Mouse (Mus musculus): Measurements from ENCODE around the gene Sgsm3. TPM values are rescaled to one million over a fixed set of nuclear protein-coding genes. Genes with fewer than 3 reads are reported as not detected.
A peak's percentile ranks its signal among the peaks of the same experiment; 100 is the strongest.

Sgsm3 gene
- polyA plus RNA-seq, 1 experiment: not detected

GRCm38 (mm10) chr15:81027378-81028173 lies 50.0 kb downstream of the Sgsm3 start:
- 18% methylated on average over 8 of the region's 8 CpGs for WGBS
- H3K27ac ChIP-seq (ENCODE audit: insufficient read depth, low read depth, low read length): 0 out of 2 replicates have a peak overlapping the region, but pooled peaks have one; percentile 38
- TF ChIP-seq POLR2A (IDR thresholded peaks at IDR 0.05; ENCODE audit: insufficient read depth, low read depth, low read length) (no peak), CTCF (IDR thresholded peaks at IDR 0.05; ENCODE audit: insufficient read depth, low read depth, low read length) (peak; percentile 49)
- peaks cover 23% of the 10 kb centered on the region for H3K4me1 ChIP-seq (ENCODE audit: control insufficient read depth, insufficient read depth, low read length)
- H3K4me3 ChIP-seq (ENCODE audit: insufficient read depth, low read depth, low read length): no peak overlapping the region

- no peak overlapping the region for H3K27ac ChIP-seq (ENCODE audit: insufficient read depth, low read depth, low read length)
- no peak overlapping the region for H3K4me3 ChIP-seq (ENCODE audit: insufficient read depth, low read depth, low read length)
- 71% methylated on average over 10 of the region's 10 CpGs for WGBS
- H3K4me1 ChIP-seq (ENCODE audit: control insufficient read depth, insufficient read depth, low read length): peaks cover 43% of the 10 kb centered on the region
- TF ChIP-seq POLR2A (IDR thresholded peaks at IDR 0.05; ENCODE audit: insufficient read depth, low read depth, low read length): no peak
- no peak for TF ChIP-seq CTCF (IDR thresholded peaks at IDR 0.05; ENCODE audit: insufficient read depth, low read depth, low read length)
Measured at GRCm38 (mm10) chr15:81030891-81031425, 53.4 kb downstream of the Sgsm3 start.

GRCm38 (mm10) chr15:81031611-81032010 lies 54.0 kb downstream of the Sgsm3 start:
- H3K27ac ChIP-seq (ENCODE audit: insufficient read depth, low read depth, low read length): no peak overlapping the region
- peaks cover 37% of the 10 kb centered on the region for H3K4me1 ChIP-seq (ENCODE audit: control insufficient read depth, insufficient read depth, low read length)
- TF ChIP-seq CTCF (IDR thresholded peaks at IDR 0.05; ENCODE audit: insufficient read depth, low read depth, low read length) (no peak), POLR2A (IDR thresholded peaks at IDR 0.05; ENCODE audit: insufficient read depth, low read depth, low read length) (no peak)
- no peak overlapping the region for H3K4me3 ChIP-seq (ENCODE audit: insufficient read depth, low read depth, low read length)
- 86% methylated on average over 4 of the region's 4 CpGs for WGBS

GRCm38 (mm10) chr15:81032941-81033629 lies 55.5 kb downstream of the Sgsm3 start:
- WGBS: 37% methylated on average over 9 of the region's 9 CpGs
- Histone ChIP-seq H3K4me3 (ENCODE audit: insufficient read depth, low read depth, low read length) (no peak overlapping the region), H3K4me1 (ENCODE audit: control insufficient read depth, insufficient read depth, low read length) (peaks cover 24% of the 10 kb centered on the region), H3K27ac (ENCODE audit: insufficient read depth, low read depth, low read length) (no peak overlapping the region)
- TF ChIP-seq CTCF (IDR thresholded peaks at IDR 0.05; ENCODE audit: insufficient read depth, low read depth, low read length): no peak
- TF ChIP-seq POLR2A (IDR thresholded peaks at IDR 0.05; ENCODE audit: insufficient read depth, low read depth, low read length): no peak

GRCm38 (mm10) chr15:81034119-81034518 lies 56.6 kb downstream of the Sgsm3 start:
- no peak overlapping the region for H3K4me3 ChIP-seq (ENCODE audit: insufficient read depth, low read depth, low read length)
- no peak overlapping the region for H3K27ac ChIP-seq (ENCODE audit: insufficient read depth, low read depth, low read length)
- WGBS: 74% methylated on average over 6 of the region's 6 CpGs
- TF ChIP-seq POLR2A (IDR thresholded peaks at IDR 0.05; ENCODE audit: insufficient read depth, low read depth, low read length): no peak
- TF ChIP-seq CTCF (IDR thresholded peaks at IDR 0.05; ENCODE audit: insufficient read depth, low read depth, low read length): no peak
- peaks cover 24% of the 10 kb centered on the region for H3K4me1 ChIP-seq (ENCODE audit: control insufficient read depth, insufficient read depth, low read length)

- 81% methylated on average over 12 of the region's 12 CpGs for WGBS
- no peak overlapping the region for H3K4me3 ChIP-seq (ENCODE audit: insufficient read depth, low read depth, low read length)
- no peak for TF ChIP-seq CTCF (IDR thresholded peaks at IDR 0.05; ENCODE audit: insufficient read depth, low read depth, low read length)
- peaks cover 24% of the 10 kb centered on the region for H3K4me1 ChIP-seq (ENCODE audit: control insufficient read depth, insufficient read depth, low read length)
- no peak overlapping the region for H3K27ac ChIP-seq (ENCODE audit: insufficient read depth, low read depth, low read length)
Measured at GRCm38 (mm10) chr15:81035417-81036162, 58.0 kb downstream of the Sgsm3 start.

- H3K4me1 ChIP-seq (ENCODE audit: control insufficient read depth, insufficient read depth, low read length): peaks cover 28% of the 10 kb centered on the region
- WGBS: 72% methylated on average over 5 of the region's 5 CpGs
- TF ChIP-seq POLR2A (IDR thresholded peaks at IDR 0.05; ENCODE audit: insufficient read depth, low read depth, low read length): no peak
- TF ChIP-seq CTCF (IDR thresholded peaks at IDR 0.05; ENCODE audit: insufficient read depth, low read depth, low read length): no peak
- H3K27ac ChIP-seq (ENCODE audit: insufficient read depth, low read depth, low read length): no peak overlapping the region
- H3K4me3 ChIP-seq (ENCODE audit: insufficient read depth, low read depth, low read length): no peak overlapping the region
Measured at GRCm38 (mm10) chr15:81038419-81038818, 60.9 kb downstream of the Sgsm3 start.

- no peak for TF ChIP-seq POLR2A (IDR thresholded peaks at IDR 0.05; ENCODE audit: insufficient read depth, low read depth, low read length)
- TF ChIP-seq CTCF (IDR thresholded peaks at IDR 0.05; ENCODE audit: insufficient read depth, low read depth, low read length): no peak
Measured at GRCm38 (mm10) chr15:81041767-81042166, 64.2 kb downstream of the Sgsm3 start.

More at GRCm38 (mm10) chr15:81041767-81042166, 64.2 kb downstream of the Sgsm3 start:
- 80% methylated on average over 4 of the region's 4 CpGs for WGBS
- Histone ChIP-seq H3K4me3 (ENCODE audit: insufficient read depth, low read depth, low read length) (no peak overlapping the region), H3K27ac (ENCODE audit: insufficient read depth, low read depth, low read length) (no peak overlapping the region), H3K4me1 (ENCODE audit: control insufficient read depth, insufficient read depth, low read length) (peaks cover 26% of the 10 kb centered on the region)
